Mouse (Mus musculus) hindbrain, embryonic 15.5 days (tissue): Measurements from ENCODE around the gene Nudt3. TPM values are rescaled to one million over a fixed set of nuclear protein-coding genes. Genes with fewer than 3 reads are reported as not detected.

Experiments
- ATAC-seq: fragments of 200-750 bp; cut with Nextera tagmentation; 2 replicates; pipeline ENCODE4 v1.8.0; 2017; ENCODE audit warnings: low read depth, moderate number of reproducible peaks, moderate TSS enrichment; ENCODE audit not compliant: low FRiP score
- H3K27ac ChIP-seq: fragments of 300-500 bp; sonication (generic); replicated peaks from 2 replicates; pipeline ENCODE4 v1.5.1; 2015; ENCODE audit warnings: mild to moderate bottlenecking, inconsistent platforms
- H3K27me3 ChIP-seq: fragments of 300-500 bp; sonication (generic); 2 replicates; pipeline ENCODE4 v1.6.1; 2015; ENCODE audit warnings: control low read depth, inconsistent platforms
- H3K36me3 ChIP-seq: fragments of 300-500 bp; sonication (generic); 2 replicates; pipeline ENCODE4 v1.6.1; 2015; ENCODE audit warnings: control low read depth, inconsistent platforms
- H3K4me1 ChIP-seq: fragments of 300-500 bp; sonication (generic); replicated peaks from 2 replicates; pipeline ENCODE4 v1.6.1; 2015; ENCODE audit warnings: control low read depth, inconsistent platforms
- H3K4me2 ChIP-seq: fragments of 300-500 bp; sonication (generic); 2 replicates; pipeline ENCODE4 v1.6.1; 2015; ENCODE audit warnings: moderate library complexity, mild to moderate bottlenecking, inconsistent platforms
- H3K4me3 ChIP-seq: fragments of 300-500 bp; sonication (generic); 2 replicates; pipeline ENCODE4 v1.5.1; 2015; ENCODE audit warnings: mild to moderate bottlenecking, inconsistent platforms
- H3K9ac ChIP-seq: fragments of 300-500 bp; sonication (generic); 2 replicates; pipeline ENCODE4 v1.6.1; 2015; ENCODE audit warnings: inconsistent platforms
- H3K9me3 ChIP-seq: fragments of 300-500 bp; sonication (generic); 2 replicates; pipeline ENCODE4 v1.6.1; 2016; ENCODE audit warnings: control low read depth, inconsistent platforms
- WGBS: fragments of 180-500 bp; shearing (Covaris S2); methylation state at CpG from one replicate; pipeline ENCODE4 v1.1.7; 2015; 5-methylcytosine and 5-hydroxymethylcytosine counted together
- polyA plus RNA-seq: library from polyadenylated mRNA; unstranded; fragments of >200 nt; fragmentation: Nextera tagmentation; extraction: Ambion mirVana; gene quantifications from 2 replicates; pipeline ENCODE4 v1.2.1, GENCODE M21; 2015

The Nudt3 gene
- polyA plus RNA-seq, 1 experiment from 2014 or later, result 265 TPM

DNA sequence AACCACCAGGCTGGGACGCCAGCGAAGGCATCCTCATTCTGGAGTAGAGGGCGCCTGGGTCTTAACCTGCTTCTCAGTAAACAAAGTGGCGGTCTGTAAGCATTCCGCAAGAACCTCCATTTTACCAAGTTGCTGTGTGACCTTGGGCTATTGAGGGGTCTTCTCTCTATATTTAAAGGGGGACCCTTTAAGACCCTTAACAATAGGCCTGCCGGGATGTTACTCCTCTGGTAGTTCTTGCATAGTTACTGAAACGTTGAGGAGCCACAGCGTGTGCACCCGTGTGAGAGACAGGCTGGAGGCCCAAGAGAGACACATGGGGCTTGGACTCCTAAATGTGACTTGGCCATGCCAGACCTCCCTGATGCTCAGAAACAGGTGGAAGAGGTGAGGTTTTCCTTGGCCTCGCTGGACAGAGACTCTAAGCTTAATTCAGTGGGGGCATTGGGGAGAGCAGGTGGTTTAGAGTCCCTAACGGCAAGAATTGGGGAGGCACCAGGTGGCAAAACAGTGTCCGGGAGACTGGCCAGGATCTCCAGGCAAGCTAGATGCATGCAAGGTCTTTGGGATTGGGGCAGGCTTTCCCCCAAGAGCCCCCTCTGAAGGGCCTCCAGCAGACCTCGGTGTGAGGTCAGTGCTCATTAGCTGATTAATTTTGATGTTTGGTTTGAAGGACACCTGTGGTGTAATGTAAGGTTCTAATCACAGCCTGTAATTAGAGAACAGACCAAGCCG, 65.2 kb downstream of the Nudt3 start:
- 5% methylated on average over 14 of the region's 14 CpGs for WGBS
- peak overlapping the region; percentile 55 for H3K4me3 ChIP-seq
- peak overlapping the region; percentile 86; the same call in 1 of the 2 replicates for H3K27ac ChIP-seq
- ATAC-seq, result no peak
- H3K4me1 ChIP-seq, result peaks cover 36% of the 10 kb centered on the region
- no peaks in the 10 kb centered on the region for H3K9me3 ChIP-seq
- peak overlapping the region; percentile 88 for H3K4me2 ChIP-seq
- H3K27me3 ChIP-seq, result peaks cover 9% of the 10 kb centered on the region; the same call in 1 of the 2 replicates
- H3K36me3 ChIP-seq, result no peaks in the 10 kb centered on the region
- H3K9ac ChIP-seq, result peak overlapping the region; percentile 58

DNA sequence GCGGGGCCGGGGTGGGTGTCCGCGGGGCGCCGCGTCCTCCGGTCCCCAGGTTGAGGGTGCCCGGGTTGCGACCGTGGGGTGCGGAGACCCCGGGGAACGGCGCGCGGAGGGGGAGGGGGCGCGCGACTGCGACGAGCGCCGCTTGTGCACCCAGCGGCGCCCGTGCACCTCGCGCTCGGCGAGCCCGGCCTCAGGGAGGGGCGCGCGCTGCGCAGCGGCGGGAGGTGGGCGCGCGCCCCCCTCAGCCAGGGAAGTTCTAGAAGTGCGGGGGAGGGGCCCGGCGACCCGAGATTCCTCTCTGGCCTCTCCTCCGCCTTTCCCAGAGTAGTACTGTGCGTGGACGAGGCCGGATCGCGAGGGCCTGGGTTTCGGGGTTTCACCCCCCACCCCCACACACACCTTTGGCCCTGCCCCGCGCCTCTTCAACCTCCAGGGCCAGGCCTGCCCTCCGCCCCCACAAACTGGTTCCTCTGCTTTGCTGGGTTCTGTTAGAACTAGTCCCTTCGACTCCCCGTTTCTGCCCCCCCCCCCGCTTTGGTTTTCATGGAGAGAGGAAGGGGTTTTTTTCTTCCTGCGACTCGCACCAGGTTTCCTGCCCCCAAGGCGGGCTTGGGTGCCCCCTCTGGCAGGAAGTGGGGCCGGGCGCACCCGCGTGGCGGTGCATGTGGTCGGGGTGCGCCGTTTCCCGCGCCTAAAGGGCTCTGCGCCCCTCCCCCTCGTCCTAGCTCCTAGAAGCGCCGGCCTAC, 65.9 kb downstream of the Nudt3 start:
- WGBS, result under 1% methylated on average over 67 of the region's 75 CpGs
- Histone ChIP-seq H3K9ac (peak overlapping the region; percentile 58), H3K9me3 (no peaks in the 10 kb centered on the region), H3K4me2 (peak overlapping the region; percentile 88), H3K4me1 (peaks cover 36% of the 10 kb centered on the region), H3K27ac (peak overlapping the region; percentile 86), H3K27me3 (peaks cover 9% of the 10 kb centered on the region; the same call in 1 of the 2 replicates), H3K36me3 (no peaks in the 10 kb centered on the region), H3K4me3 (peak overlapping the region; percentile 55)
- ATAC-seq, result peak; percentile 31

DNA sequence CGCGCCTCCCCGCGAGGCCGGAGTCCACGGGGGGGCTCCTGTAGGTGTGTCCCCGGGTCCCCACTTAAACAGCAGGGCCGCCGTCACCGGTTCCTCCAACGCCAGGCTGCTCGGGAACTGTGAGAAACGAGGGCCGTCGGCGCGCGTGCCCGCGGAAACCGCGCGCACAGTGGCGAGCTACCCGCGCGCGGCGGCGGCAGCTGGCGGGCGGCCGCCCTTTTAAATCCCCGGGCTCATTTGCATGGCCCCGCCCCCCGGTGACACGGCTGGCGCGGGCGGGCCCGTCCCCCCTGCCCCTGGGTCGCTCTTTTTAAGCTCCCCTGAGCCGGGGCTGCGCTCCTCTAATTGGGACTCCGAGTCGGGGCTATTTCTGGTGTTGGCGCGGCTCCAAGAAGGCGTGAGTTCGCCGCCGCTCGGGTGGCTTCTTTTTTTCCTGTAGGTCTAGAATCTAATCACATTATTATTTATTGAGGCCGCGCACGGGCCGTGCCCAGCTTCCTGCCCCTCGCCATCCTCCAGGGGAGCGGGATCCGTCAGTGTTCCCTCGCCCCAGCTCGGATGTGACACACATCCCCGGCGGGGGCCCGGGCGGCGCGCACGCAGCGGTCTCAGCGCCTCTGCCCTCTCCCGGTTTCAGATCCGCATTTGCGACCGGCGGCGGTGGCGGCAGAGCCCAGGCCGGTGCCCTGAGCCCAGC, 66.8 kb downstream of the Nudt3 start, which contains the start of gene Hmga1:
Gene Hmga1 (plus strand): TSS at position 183 of the 697 bp plus-strand sequence.
- H3K36me3 ChIP-seq, result no peaks in the 10 kb centered on the region
- ATAC-seq, result peak; percentile 68
- H3K27ac ChIP-seq, result peak within 1 kb of the TSS; percentile 86
- H3K9ac ChIP-seq, result peak within 1 kb of the TSS; percentile 58
- no peaks in the 10 kb centered on the region for H3K9me3 ChIP-seq
- under 1% methylated on average over 79 of the region's 79 CpGs for WGBS
- H3K27me3 ChIP-seq, result peaks cover 9% of the 10 kb centered on the region; the same call in 1 of the 2 replicates
- peak within 1 kb of the TSS; percentile 88 for H3K4me2 ChIP-seq
- H3K4me3 ChIP-seq, result peak within 1 kb of the TSS; percentile 55
- H3K4me1 ChIP-seq, result peaks cover 36% of the 10 kb centered on the region

GRCm38 (mm10) chr17:27555512-27556172, 67.7 kb downstream of the Nudt3 start:
- H3K27ac ChIP-seq, result peak overlapping the region; percentile 86
- 0% methylated on average over 41 of the region's 55 CpGs for WGBS
- H3K4me1 ChIP-seq, result peaks cover 36% of the 10 kb centered on the region
- H3K9me3 ChIP-seq, result no peaks in the 10 kb centered on the region
- peak; percentile 14; the same call in 1 of the 2 replicates for ATAC-seq
- peak overlapping the region; percentile 55 for H3K4me3 ChIP-seq
- H3K36me3 ChIP-seq, result no peaks in the 10 kb centered on the region
- peak overlapping the region; percentile 88 for H3K4me2 ChIP-seq
- H3K27me3 ChIP-seq, result peaks cover 9% of the 10 kb centered on the region; the same call in 1 of the 2 replicates
- peak overlapping the region; percentile 5; the same call in 1 of the 2 replicates for H3K9ac ChIP-seq

GRCm38 (mm10) chr17:27555075-27555511, 68.2 kb downstream of the Nudt3 start:
- H3K36me3 ChIP-seq, result no peaks in the 10 kb centered on the region
- H3K4me1 ChIP-seq, result peaks cover 36% of the 10 kb centered on the region
- peaks cover 9% of the 10 kb centered on the region; the same call in 1 of the 2 replicates for H3K27me3 ChIP-seq
- under 1% methylated on average over 37 of the region's 39 CpGs for WGBS
- H3K4me2 ChIP-seq, result peak overlapping the region; percentile 88
- no peak overlapping the region for H3K27ac ChIP-seq
- H3K9ac ChIP-seq, result peak overlapping the region; percentile 5; the same call in 1 of the 2 replicates
- peak overlapping the region; percentile 55 for H3K4me3 ChIP-seq
- ATAC-seq, result no peak
- H3K9me3 ChIP-seq, result no peaks in the 10 kb centered on the region

DNA sequence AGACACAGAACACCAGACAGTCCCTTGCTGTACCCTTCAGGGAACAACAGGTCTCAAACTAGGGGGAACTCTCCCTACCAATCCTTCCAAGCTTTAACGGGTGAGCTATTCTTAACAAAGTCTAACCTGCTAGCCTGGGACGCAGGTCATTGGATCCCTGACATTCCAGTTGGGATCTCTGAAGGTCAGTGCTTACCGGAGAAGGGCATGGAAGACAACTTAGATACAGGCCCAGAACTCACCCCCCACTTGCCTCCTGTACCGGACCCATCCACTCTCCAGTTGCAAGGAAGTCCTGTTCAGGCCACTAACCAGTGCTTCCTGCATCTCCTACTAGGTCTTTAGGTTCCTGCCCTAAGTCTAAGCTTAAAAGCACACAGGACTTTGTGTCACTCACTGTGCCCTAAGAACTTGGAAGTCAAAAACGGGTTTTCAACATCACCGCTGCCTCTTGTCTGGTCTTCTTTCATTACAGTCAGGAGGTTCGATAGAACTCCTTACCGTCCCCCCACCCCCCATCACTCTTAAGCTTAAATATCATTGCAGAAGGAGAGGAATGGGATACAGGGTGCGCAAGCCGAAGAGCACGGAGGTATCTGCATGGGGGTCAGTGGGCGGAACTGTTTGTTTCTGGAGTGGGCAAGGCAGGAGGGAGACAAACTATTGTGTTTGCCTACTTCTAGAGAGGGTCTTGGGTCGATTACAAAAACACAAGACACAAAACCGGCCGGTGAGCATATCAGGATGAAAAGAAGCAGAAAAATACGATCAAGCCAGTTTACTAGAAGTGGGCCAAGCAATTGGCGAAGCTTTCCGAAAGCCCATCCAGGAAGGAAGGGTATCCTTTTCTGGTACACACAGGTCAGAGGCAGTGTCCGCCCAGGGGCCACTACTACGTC, 69.0 kb downstream of the Nudt3 start:
- WGBS, result 50% methylated on average over 20 of the region's 20 CpGs

GRCm38 (mm10) chr17:27552215-27553201, 70.8 kb downstream of the Nudt3 start:
- H3K36me3 ChIP-seq, result no peaks in the 10 kb centered on the region
- 71% methylated on average over 23 of the region's 23 CpGs for WGBS
- no peak for ATAC-seq
- H3K4me3 ChIP-seq, result no peak overlapping the region
- peaks cover 9% of the 10 kb centered on the region; the same call in 1 of the 2 replicates for H3K27me3 ChIP-seq
- no peak overlapping the region for H3K27ac ChIP-seq
- no peak overlapping the region for H3K9ac ChIP-seq
- H3K4me1 ChIP-seq, result peaks cover 25% of the 10 kb centered on the region
- no peak overlapping the region for H3K4me2 ChIP-seq
- H3K9me3 ChIP-seq, result no peaks in the 10 kb centered on the region

More for the DNA sequence above, 69.0 kb downstream of the Nudt3 start:
- Histone ChIP-seq H3K27me3 (peaks cover 9% of the 10 kb centered on the region; the same call in 1 of the 2 replicates), H3K27ac (no peak overlapping the region), H3K4me2 (peak overlapping the region; percentile 88), H3K4me1 (peaks cover 39% of the 10 kb centered on the region), H3K4me3 (no peak overlapping the region), H3K36me3 (no peaks in the 10 kb centered on the region), H3K9me3 (no peaks in the 10 kb centered on the region), H3K9ac (no peak overlapping the region)
- ATAC-seq, result no peak

- no peaks in the 10 kb centered on the region for H3K36me3 ChIP-seq
- peaks cover 23% of the 10 kb centered on the region for H3K4me1 ChIP-seq
- WGBS, result 64% methylated on average over 10 of the region's 10 CpGs
- no peak overlapping the region for H3K4me2 ChIP-seq
- H3K4me3 ChIP-seq, result no peak overlapping the region
- no peaks in the 10 kb centered on the region for H3K9me3 ChIP-seq
- no peak for ATAC-seq
- no peak overlapping the region for H3K27ac ChIP-seq
- peaks cover 9% of the 10 kb centered on the region; the same call in 1 of the 2 replicates for H3K27me3 ChIP-seq
- no peak overlapping the region for H3K9ac ChIP-seq
Measured at GRCm38 (mm10) chr17:27551393-27551940, 71.8 kb downstream of the Nudt3 start.

DNA sequence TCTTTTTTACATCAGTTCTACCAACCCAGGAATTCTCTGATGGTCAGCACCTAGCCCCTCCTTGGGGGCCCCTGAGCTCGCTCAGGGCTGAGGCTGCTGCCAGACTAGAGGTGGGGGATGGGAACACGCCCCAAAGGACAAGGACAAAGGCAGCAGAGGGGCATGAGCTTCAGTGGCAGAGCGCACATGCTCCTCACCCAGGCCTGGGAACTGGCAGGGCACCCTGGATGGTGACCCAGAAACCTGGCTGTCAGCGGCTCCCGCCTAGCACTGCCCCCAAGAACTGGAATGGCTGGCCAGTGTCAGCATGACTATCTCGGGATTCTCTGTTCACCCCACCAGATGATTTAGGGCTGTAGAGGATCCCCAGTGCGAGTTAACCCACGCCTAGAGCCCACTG, 74.1 kb downstream of the Nudt3 start:
- H3K4me1 ChIP-seq, result 0 out of 2 replicates have a peak, but pooled peaks cover 8% of the 10 kb centered on the region
- no peak overlapping the region for H3K9ac ChIP-seq
- no peaks in the 10 kb centered on the region for H3K36me3 ChIP-seq
- no peaks in the 10 kb centered on the region for H3K9me3 ChIP-seq
- no peak for ATAC-seq
- H3K27me3 ChIP-seq, result no peaks in the 10 kb centered on the region
- no peak overlapping the region for H3K27ac ChIP-seq
- 36% methylated on average over 8 of the region's 8 CpGs for WGBS
- H3K4me2 ChIP-seq, result no peak overlapping the region
- no peak overlapping the region for H3K4me3 ChIP-seq
